In the genomic region with DNA sequence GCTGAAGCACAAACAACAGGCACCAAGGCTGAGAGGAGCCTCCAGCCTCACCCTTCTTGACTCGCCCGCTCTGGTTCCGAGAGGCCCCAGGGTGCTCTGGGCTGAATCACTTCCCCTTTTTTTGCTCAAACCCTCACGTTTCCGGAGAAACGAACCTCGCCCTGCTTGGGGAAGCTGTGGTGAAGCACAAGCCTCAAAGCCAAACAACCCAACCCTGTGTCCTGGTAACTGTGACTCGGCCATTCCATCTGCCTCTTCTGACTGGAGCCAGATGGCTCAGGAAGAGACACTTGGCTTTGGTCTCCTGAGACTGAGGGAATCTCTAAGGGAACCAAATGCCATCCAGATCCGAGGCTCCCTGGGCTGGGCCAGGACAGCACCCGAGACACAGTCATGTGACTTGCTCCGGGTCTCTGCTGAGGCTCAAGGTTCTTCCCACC, we compare ENCODE assay signal across 8 mouse cellular contexts. TPM values are rescaled to one million over a fixed set of nuclear protein-coding genes. Genes with fewer than 3 reads are reported as not detected.
A peak's percentile ranks its signal among the peaks of the same experiment; 100 is the strongest.
DNase-seq lines count a peak whose midpoint lies in the region; ATAC-seq and TF ChIP-seq lines count a peak whose summit lies in the region.

No protein-coding gene starts in this region.

- no peak for TF ChIP-seq CTCF in embryonic fibroblast, embryonic 13.5 days (IDR thresholded peaks at IDR 0.05; ENCODE audit: borderline replicate concordance, insufficient read depth, low read length)
- TF ChIP-seq CTCF in liver, embryonic 14.5 days (IDR thresholded peaks at IDR 0.05; ENCODE audit: low read depth) = no peak
- TF ChIP-seq CTCF in spleen, adult 2 months (IDR thresholded peaks at IDR 0.05; ENCODE audit: extremely low read depth, insufficient read depth, insufficient read length, insufficient replicate concordance) = no peak

- no peak overlapping the region for H3K4me3 ChIP-seq in hindbrain, embryonic 10.5 days
- no peak overlapping the region for H3K4me3 ChIP-seq in hindbrain, embryonic 13.5 days
- H3K4me3 ChIP-seq in embryonic fibroblast, embryonic 13.5 days (ENCODE audit: insufficient read depth, low read length) = no peak overlapping the region
- H3K4me3 ChIP-seq in liver, embryonic 14.5 days (ENCODE audit: insufficient read depth in 1 of 2, low read depth in 2 of 2, low read length in 2 of 2) = no peak overlapping the region
- peak overlapping the region; percentile 26; the same call in 1 of the 2 replicates for H3K4me3 ChIP-seq in spleen, adult 2 months (ENCODE audit: extremely low read depth, insufficient read depth, insufficient read length)
- H3K4me3 ChIP-seq in forebrain, embryonic 15.5 days = no peak overlapping the region

- 88% methylated on average over 11 of the region's 11 CpGs for WGBS in hindbrain, embryonic 10.5 days
- WGBS in hindbrain, embryonic 13.5 days = 79% methylated on average over 11 of the region's 11 CpGs
- WGBS in liver, embryonic 14.5 days (ENCODE audit: insufficient replicate concordance) = 21% methylated on average over 11 of the region's 11 CpGs
- WGBS in spleen, adult 2 months = 4% methylated on average over 11 of the region's 11 CpGs
- WGBS in forebrain, embryonic 15.5 days = 88% methylated on average over 11 of the region's 11 CpGs

- no peaks in the 10 kb centered on the region for H3K27me3 ChIP-seq in hindbrain, embryonic 10.5 days (ENCODE audit: insufficient read depth, poor library complexity, severe bottlenecking)
- no peaks in the 10 kb centered on the region for H3K27me3 ChIP-seq in hindbrain, embryonic 13.5 days
- no peaks in the 10 kb centered on the region for H3K27me3 ChIP-seq in liver, embryonic 14.5 days (ENCODE audit: control insufficient read depth, insufficient read depth, low read length)
- no peaks in the 10 kb centered on the region for H3K27me3 ChIP-seq in spleen, adult 2 months (ENCODE audit: control insufficient read depth, insufficient read depth, low read length)
- H3K27me3 ChIP-seq in forebrain, embryonic 15.5 days = no peaks in the 10 kb centered on the region

- TF ChIP-seq POLR2A in embryonic fibroblast, embryonic 13.5 days (IDR thresholded peaks at IDR 0.05; ENCODE audit: low read depth, low read length) = no peak
- peak; percentile 27; the same call in 1 of the 2 replicates for TF ChIP-seq POLR2A in spleen, adult 2 months (IDR thresholded peaks at IDR 0.05; ENCODE audit: low read depth, low read length)

- peak overlapping the region; percentile 40; the same call in 1 of the 2 replicates for H3K27ac ChIP-seq in hindbrain, embryonic 10.5 days
- H3K27ac ChIP-seq in hindbrain, embryonic 13.5 days = no peak overlapping the region
- peak overlapping the region; percentile 42; the same call in 1 of the 2 replicates for H3K27ac ChIP-seq in embryonic fibroblast, embryonic 13.5 days (ENCODE audit: insufficient read depth, low read length)
- no peak overlapping the region for H3K27ac ChIP-seq in liver, embryonic 14.5 days
- peak overlapping the region; percentile 97 for H3K27ac ChIP-seq in spleen, adult 2 months (ENCODE audit: insufficient read depth, low read length)
- H3K27ac ChIP-seq in forebrain, embryonic 15.5 days (replicated peaks) = no peak overlapping the region

- TF ChIP-seq EP300 in liver, embryonic 14.5 days (IDR thresholded peaks at IDR 0.05; ENCODE audit: low read depth) = no peak

- H3K9me3 ChIP-seq in hindbrain, embryonic 10.5 days = no peaks in the 10 kb centered on the region
- no peaks in the 10 kb centered on the region for H3K9me3 ChIP-seq in hindbrain, embryonic 13.5 days
- H3K9me3 ChIP-seq in liver, embryonic 14.5 days (ENCODE audit: control insufficient read depth, low read length) = no peaks in the 10 kb centered on the region
- H3K9me3 ChIP-seq in forebrain, embryonic 15.5 days = no peaks in the 10 kb centered on the region

- H3K4me1 ChIP-seq in hindbrain, embryonic 10.5 days (replicated peaks) = no peaks in the 10 kb centered on the region
- 0 out of 2 replicates have a peak, but pooled peaks cover 6% of the 10 kb centered on the region for H3K4me1 ChIP-seq in hindbrain, embryonic 13.5 days (replicated peaks)
- no peaks in the 10 kb centered on the region for H3K4me1 ChIP-seq in embryonic fibroblast, embryonic 13.5 days (ENCODE audit: control insufficient read depth, insufficient read depth, low read length)
- peaks cover 0 to 4% of the 10 kb centered on the region in 2 experiments; a peak in 1 of 4 replicates for H3K4me1 ChIP-seq in liver, embryonic 14.5 days (replicated peaks; ENCODE audit: control insufficient read depth in 2 of 2, insufficient read depth in 2 of 2, low read length in 1 of 2)
- peaks cover 54% of the 10 kb centered on the region for H3K4me1 ChIP-seq in spleen, adult 2 months (ENCODE audit: control insufficient read depth, insufficient read depth, insufficient read length)
- no peaks in the 10 kb centered on the region for H3K4me1 ChIP-seq in forebrain, embryonic 15.5 days

- no peak for DNase-seq in hindbrain, embryonic 10.5 days (ENCODE audit: low spot score)
- DNase-seq in MN1 (ENCODE audit: low spot score) = peak; percentile 60
- peak in 2 of 3 experiments; percentile 24 to 47 for DNase-seq in liver, embryonic 14.5 days (ENCODE audit: low read depth in 3 of 3, low spot score in 3 of 3)
- peak; percentile 88 to 91 for DNase-seq in spleen, adult 2 months (ENCODE audit: low read depth in 1 of 2, low spot score in 2 of 2)
- DNase-seq in right cerebral cortex, postnatal 4 days = no peak

- no peak for ATAC-seq in hindbrain, embryonic 13.5 days (ENCODE audit: low FRiP score)
- peak; percentile 52; the same call in 1 of the 2 replicates for ATAC-seq in liver, embryonic 14.5 days (ENCODE audit: insufficient read depth)
- ATAC-seq in forebrain, embryonic 15.5 days (replicated peaks) = no peak

- no peak overlapping the region for H3K4me2 ChIP-seq in hindbrain, embryonic 13.5 days
- H3K4me2 ChIP-seq in liver, embryonic 14.5 days (ENCODE audit: low read depth) = no peak overlapping the region
- H3K4me2 ChIP-seq in forebrain, embryonic 15.5 days (replicated peaks) = no peak overlapping the region

- peaks cover 35% of the 10 kb centered on the region for H3K36me3 ChIP-seq in hindbrain, embryonic 10.5 days
- peaks cover 46% of the 10 kb centered on the region for H3K36me3 ChIP-seq in hindbrain, embryonic 13.5 days
- H3K36me3 ChIP-seq in liver, embryonic 14.5 days (replicated peaks; ENCODE audit: control insufficient read depth, insufficient read depth, low read depth) = no peaks in the 10 kb centered on the region
- peaks cover 21% of the 10 kb centered on the region for H3K36me3 ChIP-seq in spleen, adult 2 months (ENCODE audit: control insufficient read depth, insufficient read depth, low read length)
- H3K36me3 ChIP-seq in forebrain, embryonic 15.5 days = peaks cover 10% of the 10 kb centered on the region

- no peak overlapping the region for H3K9ac ChIP-seq in hindbrain, embryonic 13.5 days
- H3K9ac ChIP-seq in liver, embryonic 14.5 days (replicated peaks) = no peak overlapping the region
- no peak overlapping the region for H3K9ac ChIP-seq in forebrain, embryonic 15.5 days (replicated peaks)

RNA-seq across cellular contexts. Expression of a gene that starts 32.6 kb away (rescaled TPM):
- not detected in 2 replicates for polyA plus RNA-seq in hindbrain, embryonic 10.5 days (2016; fragmentation: Nextera tagmentation; extraction: Ambion mirVana)
- polyA plus RNA-seq in hindbrain, embryonic 13.5 days (2015; fragmentation: Nextera tagmentation; extraction: Ambion mirVana) = not detected in 2 replicates
- not detected in 2 replicates for polyA plus RNA-seq in embryonic fibroblast, embryonic 13.5 days (2011; ENCODE audit: insufficient read length, low read depth, missing spikeins)
- 0.02 TPM in 1 of 2 replicates, not detected in the other for polyA plus RNA-seq in liver, embryonic 14.5 days (2012; rRNA removed)
- not detected in 2 replicates for polyA plus RNA-seq in liver, embryonic 14.5 days (2014; fragmentation: Nextera tagmentation; extraction: Ambion mirVana)
- 0.19 and 0.22 TPM in 2 replicates for polyA plus RNA-seq in spleen, adult 2 months (2012; rRNA removed)
- not detected in 2 replicates for polyA plus RNA-seq in forebrain, embryonic 15.5 days (2015; fragmentation: Nextera tagmentation; extraction: Ambion mirVana)

Comparison
In these comparisons a context has a peak if more than half of its experiments do, and no peak if none do; other contexts are left out.
1. H3K27ac ChIP-seq: peak in hindbrain, embryonic 10.5 days (single experiment), embryonic fibroblast, embryonic 13.5 days (single experiment) and spleen, adult 2 months (single experiment); none in hindbrain, embryonic 13.5 days (single experiment), liver, embryonic 14.5 days (single experiment) and forebrain, embryonic 15.5 days (single experiment).
2. DNase-seq: peak in MN1 (single experiment), liver, embryonic 14.5 days (2 of 3) and spleen, adult 2 months (2 of 2); none in hindbrain, embryonic 10.5 days (single experiment) and right cerebral cortex, postnatal 4 days (single experiment).